Mouse (Mus musculus) left cerebral cortex, adult 18-20 months (tissue): Measurements from ENCODE around the gene Sectm1b. TPM values are rescaled to one million over a fixed set of nuclear protein-coding genes. Genes with fewer than 3 reads are reported as not detected.
"Not testable (repeated sequence)": the region's sequence is repeated elsewhere in the genome, so short reads cannot be mapped to it uniquely, and the experiment has no call there.

ENCODE experiments used
- DNase-seq, 2 experiments: peaks; one replicate each; pipeline ENCODE4 v3.0.0; 2021 to 2022; ENCODE audit warnings: low spot score in 2 of 2, mixed read lengths in 1 of 2
- long read RNA-seq, 2 experiments: library from polyadenylated mRNA; stranded (forward); transcript quantifications; one replicate each; pipeline ENCODE4 v2.0.0; 2021
- total RNA-seq, 2 experiments: library from RNA; stranded (reverse); gene quantifications; 2 replicates each; pipeline ENCODE4 v1.2.3; 2021

Sectm1b gene
- not detected for total RNA-seq
- long read RNA-seq, experiment 1, result 0 reads
- long read RNA-seq, experiment 2, result 0 reads

- no peak for DNase-seq
Measured at GRCm38 (mm10) chr11:121063379-121063778, at the start of gene Sectm1b. Gene Sectm1b (minus strand): TSS chr11:121063569.

DNA sequence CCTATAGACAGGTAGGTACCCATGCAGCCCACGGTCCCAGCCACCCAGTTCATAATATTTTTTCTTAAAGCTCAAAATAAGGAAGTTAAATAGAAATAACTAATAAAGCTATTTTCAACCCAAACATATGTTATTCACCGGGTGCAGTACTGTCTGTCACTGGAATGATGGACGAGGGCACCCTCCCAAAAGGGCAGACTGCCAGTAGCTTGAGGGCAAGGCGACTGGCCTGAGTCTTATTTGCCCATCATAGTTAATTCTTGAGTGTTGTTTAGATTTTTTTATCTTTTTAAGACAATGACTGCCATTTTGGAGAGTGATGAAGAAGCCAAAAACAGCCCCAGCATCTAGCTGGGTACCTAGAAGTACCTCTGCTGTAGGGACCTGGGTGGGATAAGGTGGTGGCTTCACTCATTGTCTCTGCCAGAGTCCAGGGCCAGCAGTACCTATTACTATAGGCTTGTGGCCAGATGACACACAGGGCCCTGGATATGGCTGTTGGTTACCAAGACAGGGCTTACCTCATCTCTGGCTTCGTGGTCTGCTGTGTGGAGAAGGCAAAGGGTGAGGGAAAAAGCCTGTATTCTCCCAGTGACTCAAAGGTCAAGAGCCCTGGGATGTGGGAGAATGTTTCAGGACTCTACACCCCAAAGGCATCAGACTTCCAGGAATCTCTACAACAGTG, 48.9 kb upstream of the Sectm1b start:
- no peak for DNase-seq

DNA sequence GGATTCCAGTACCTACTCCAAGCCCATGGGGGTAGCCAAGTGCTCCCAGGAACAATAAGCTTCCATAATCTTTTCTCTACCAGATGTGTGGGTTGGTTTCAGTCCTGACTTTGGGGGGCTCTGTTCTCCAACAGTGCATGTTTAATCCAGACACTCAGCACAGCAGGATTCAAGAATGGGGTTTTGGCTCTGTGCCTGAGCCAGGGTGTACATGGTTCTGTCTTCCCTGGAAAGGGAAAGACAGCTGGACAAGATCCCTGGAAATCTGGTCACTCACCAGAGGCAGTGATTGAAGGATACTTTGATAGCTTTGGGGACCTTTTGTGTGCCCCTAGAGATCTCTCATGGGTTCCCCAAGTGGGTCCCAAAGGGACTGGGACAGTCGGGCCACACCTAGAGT, 48.2 kb upstream of the Sectm1b start:
- DNase-seq, result no peak

GRCm38 (mm10) chr11:121111051-121111450, 47.7 kb upstream of the Sectm1b start:
- no peak for DNase-seq

DNA sequence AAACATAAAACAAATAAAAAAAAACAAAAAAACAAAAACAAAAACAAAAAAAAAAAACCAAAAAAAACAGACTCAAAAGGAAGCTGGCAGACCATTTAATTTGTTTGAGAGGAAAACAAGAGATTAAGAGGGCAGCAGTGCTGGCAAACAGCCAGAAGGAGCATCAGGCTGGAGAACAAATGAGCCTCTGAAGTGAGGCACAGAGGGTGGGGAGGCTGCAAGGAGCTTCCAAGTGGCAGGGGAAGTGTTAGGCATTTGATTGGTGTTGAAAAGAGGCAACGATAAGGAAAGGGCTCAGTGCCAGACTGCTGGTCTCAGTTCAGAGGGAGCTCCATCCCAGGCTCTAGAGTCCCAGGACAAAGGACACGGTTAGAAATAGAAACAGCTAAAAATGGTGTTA, 46.6 kb upstream of the Sectm1b start:
- DNase-seq, result no peak

- DNase-seq, result no peak
Measured at GRCm38 (mm10) chr11:121108061-121108460, 44.7 kb upstream of the Sectm1b start.

DNA sequence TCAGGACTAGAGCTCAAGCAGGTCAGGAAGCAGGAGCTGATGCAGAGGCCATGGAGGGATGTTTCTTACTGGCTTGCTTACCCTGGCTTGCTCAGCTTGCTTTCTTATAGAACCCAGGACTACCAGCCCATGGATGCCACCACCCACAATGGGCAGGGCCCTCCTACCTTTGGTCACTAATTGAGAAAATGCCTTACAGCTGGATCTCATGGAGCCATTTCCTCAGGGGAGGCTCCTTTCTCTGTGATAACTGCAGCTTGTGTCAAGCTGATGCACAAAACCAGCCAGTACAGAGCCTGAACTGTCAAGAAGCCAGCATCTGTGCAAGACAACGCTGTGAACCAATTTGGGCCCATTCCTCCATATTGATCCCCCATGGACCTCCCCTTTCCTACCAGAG, 43.9 kb upstream of the Sectm1b start:
- DNase-seq, result not testable (repeated sequence)

GRCm38 (mm10) chr11:121101124-121101805, 37.9 kb upstream of the Sectm1b start:
- DNase-seq, result no peak

DNA sequence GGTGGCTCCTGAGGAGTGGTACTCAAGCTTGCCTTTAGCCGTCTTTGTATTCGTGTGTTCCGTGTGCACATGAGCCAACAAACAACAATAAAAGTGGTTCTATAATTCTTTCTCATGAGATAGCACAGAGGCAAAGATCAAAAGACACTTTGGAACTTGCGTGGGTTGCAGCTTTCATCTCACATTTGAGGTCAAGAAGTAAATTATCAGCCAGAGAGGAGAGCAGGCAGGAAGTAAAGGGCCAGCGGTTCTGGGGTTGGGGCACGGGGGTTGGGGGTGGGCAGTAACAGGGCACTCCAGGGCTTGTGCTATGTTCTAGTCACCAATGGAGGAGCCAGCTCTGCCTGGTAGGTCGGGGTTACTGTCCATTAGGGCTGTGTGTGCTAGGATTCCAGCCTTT, 37.3 kb upstream of the Sectm1b start:
- no peak for DNase-seq

- DNase-seq, result no peak
Measured at GRCm38 (mm10) chr11:121099762-121100161, 36.4 kb upstream of the Sectm1b start.

- no peak for DNase-seq
Measured at GRCm38 (mm10) chr11:121092606-121093585, 29.5 kb upstream of the Sectm1b start.

DNA sequence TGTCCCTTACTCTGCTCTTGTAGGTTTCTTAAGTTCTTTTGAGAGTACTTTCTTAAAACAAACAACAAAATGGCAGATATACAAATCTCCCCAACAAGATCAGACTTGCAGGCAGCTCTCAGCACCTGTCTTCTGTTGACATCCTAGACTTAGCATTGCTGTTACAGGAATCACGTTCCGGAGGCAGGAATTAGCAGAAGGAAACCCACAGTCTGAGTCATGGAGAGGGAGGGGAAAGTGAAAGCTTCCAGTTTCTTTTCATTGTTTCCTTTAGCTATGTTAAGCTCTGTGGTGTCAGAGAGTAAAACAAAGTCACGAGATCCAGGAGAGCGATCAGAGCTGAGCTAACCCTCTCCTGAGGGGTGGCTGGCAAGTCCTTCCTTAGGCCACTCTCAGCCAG, 27.6 kb upstream of the Sectm1b start:
- no peak for DNase-seq

GRCm38 (mm10) chr11:121089756-121090546, 26.6 kb upstream of the Sectm1b start:
- DNase-seq, result no peak

DNA sequence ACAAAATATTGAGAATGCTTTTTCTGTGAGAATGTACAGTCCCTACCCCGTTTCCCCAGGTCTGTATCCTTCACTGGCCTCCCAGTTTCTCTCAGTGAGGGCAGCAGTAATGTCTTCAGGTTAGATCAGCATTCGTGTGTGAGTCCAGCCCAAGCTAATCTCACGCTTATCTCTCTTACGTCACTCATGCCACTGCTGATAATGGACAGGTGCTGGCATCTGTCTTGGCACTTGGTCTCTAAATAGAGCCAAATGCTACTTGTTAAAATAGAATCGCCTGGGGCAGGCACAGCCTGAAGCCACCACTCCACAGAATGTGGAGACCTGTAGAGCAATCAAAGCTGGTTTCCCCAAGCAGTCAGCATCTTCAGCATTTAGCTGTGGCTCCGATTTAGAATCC, 25.6 kb upstream of the Sectm1b start:
- no peak for DNase-seq

DNA sequence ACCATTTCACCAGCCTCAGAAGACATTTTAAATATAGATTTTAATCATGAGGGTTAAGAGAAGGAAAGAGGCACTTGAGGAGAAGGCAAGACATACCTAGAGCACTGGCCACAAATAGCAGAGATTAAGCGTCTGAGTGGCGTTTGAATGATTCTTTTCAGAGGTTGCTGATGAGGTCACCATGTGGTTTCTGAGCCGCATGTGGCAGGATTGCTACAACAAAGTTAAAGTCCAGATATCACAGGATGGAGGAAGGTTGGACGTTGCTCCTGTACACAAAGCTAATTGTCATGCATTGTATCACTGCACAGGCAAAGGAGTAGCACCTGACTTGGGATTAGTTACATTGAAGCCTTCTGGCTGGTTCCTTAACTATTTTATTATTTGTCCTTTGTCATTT, 22.9 kb upstream of the Sectm1b start:
- no peak for DNase-seq

GRCm38 (mm10) chr11:121085181-121085580, 21.8 kb upstream of the Sectm1b start:
- no peak for DNase-seq

DNA sequence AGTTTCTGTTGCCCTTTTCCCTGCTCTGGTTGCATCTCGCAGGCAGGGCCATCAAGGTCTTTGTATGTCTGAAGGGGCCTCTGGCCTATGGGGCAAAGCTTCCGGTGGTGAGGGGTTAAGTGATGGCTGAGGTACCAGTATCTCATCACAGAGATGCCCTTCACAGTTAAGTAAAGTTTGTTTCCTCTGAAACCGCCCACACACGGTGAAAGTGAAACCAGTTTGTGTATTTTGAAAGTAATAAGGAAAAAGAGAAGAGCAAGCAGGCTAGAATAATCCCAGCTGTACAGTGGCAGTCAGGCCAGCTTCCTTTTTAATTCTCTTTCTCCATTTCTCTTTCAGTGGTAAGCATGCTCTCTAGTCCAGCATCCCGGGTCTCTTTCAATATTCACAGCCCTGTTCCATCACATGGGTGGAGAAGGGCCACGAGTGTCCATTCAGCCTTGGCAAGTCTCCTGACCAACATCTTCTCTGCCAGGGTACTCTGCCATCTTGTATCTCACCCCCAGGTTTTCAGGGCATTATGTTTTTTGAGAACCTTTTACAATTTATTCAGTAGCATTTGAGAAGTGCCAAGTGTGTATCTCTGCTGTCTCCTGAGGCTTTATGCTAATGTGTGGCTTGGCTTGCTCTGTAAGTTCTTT, 19.6 kb upstream of the Sectm1b start:
- DNase-seq, result no peak

DNA sequence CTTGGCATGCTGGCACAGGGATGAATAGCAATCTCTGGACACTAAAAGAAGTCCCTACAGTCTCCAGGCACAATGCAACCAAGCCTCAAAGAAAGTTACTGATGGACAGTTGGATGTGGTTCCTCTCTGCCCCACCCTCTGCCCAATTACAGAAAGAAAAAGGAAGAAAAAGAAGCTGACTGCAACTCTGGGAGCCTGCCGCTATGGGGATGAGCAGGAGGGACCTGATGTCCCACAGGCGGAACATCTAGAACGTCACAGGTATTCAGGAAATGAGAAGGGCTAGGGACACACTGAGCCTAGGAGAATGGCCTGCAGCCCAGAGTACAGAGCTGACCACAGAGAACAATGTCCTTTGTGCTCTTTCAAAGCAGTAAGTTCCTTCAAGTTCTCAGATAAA, 18.9 kb upstream of the Sectm1b start:
- no peak for DNase-seq

DNA sequence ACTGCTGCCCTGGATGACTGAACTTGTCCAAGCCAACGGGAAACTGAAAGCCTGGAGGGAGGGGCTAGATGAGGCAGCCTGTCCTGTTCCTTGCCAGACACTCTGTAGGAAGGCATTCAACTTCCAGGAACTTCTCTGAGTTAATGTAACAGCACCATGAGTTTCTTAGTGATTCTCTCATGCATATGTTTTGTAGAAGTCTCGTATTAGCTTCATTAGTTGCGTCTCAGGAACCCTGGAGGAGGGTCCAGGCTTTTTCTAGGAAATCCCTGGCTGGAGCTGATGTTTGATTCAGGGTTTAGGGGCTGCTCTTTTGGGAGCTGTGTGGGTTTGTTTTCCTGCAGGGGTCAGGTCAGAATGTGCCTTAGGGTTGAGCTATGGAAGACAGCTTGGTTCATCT, 17.8 kb upstream of the Sectm1b start, which contains the start of gene Sectm1a:
Sectm1a (minus strand) TSS at position 101 of the 400 bp plus-strand sequence.
- DNase-seq, result no peak

DNA sequence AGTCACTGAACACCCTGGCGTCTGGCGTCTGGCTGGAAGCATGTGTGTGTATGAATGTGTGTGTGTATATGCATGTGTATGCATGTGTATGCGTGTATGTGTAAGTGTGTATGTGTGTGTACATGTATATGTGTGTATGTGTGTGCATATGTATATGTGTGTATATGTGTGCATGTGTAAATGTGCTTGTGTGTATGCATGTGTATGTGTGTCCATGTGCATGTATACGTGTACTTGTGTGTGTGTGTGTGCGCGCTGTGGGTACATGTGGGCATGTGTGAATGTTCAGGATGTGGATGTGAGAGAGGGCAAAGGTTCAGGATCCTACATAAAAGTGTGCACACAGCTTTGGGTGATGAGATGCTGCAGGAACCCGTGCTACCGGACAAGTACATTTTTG, 17.0 kb upstream of the Sectm1b start:
- no peak for DNase-seq
